Mouse (Mus musculus): Measurements from ENCODE around the gene Rarres2. TPM values are rescaled to one million over a fixed set of nuclear protein-coding genes. Genes with fewer than 3 reads are reported as not detected.
"Not testable (repeated sequence)": the region's sequence is repeated elsewhere in the genome, so short reads cannot be mapped to it uniquely, and the experiment has no call there.

The Rarres2 gene
- polyA plus RNA-seq, 1 experiment from 2014 or later: 57.0 TPM

DNA sequence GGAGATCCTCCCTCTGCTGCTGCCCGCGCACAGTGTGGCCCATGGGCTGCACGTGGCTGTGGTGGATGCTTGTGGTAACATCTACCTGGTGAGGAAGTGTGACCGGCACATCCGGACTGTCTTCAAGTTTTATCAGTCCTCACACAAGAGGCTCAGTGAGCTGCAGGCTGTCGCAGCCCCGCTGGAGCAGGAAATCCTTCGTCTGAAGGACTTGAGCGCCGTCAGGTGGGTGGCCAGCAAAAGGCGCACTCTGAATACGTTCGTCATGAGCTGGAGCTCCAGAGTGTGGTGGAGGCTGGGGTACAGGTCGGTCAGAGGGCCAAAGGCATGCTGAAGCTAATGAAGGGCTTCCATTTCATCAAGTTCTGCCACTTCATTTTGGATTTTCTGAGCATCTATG lies 43.3 kb downstream of the Rarres2 start:
- no peaks in the 10 kb centered on the region for H3K36me3 ChIP-seq (ENCODE audit: control insufficient read depth, insufficient read depth)
- no peak overlapping the region for H3K9ac ChIP-seq (ENCODE audit: low read depth, low read length)
- ATAC-seq (ENCODE audit: low read depth): no peak
- H3K4me3 ChIP-seq (ENCODE audit: low read depth, low read length): no peak overlapping the region
- no peaks in the 10 kb centered on the region for H3K27me3 ChIP-seq (ENCODE audit: control insufficient read depth, insufficient read depth, low read depth, low read length)
- no peaks in the 10 kb centered on the region for H3K9me3 ChIP-seq (replicated peaks; ENCODE audit: control insufficient read depth, low read length)
- no peaks in the 10 kb centered on the region for H3K4me1 ChIP-seq (ENCODE audit: control insufficient read depth, low read depth, low read length)
- H3K27ac ChIP-seq (ENCODE audit: low read length): no peak overlapping the region
- WGBS (ENCODE audit: insufficient replicate concordance): 29% methylated on average over 14 of the region's 14 CpGs
- no peak overlapping the region for H3K4me2 ChIP-seq (ENCODE audit: low read depth, low read length)

DNA sequence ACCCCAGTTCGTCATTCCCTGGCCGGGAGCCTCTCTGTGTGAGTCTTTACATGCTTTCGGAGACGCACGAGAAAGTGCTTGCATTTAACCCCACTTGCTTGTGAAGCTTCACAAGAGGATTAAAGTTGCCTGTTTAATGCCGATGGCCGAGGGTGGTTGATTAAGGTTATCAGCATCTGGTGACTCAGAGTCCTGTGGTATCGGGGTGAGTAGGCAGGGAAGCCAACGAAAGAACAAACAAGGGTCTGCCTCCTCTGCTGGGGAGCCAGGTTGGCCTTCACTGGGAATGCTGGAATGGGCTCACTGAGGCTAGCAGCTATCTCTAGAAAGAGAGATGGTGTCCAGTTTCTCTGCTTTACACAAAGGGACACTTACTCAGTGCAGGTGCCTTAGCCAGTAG lies 44.7 kb downstream of the Rarres2 start:
- ATAC-seq (ENCODE audit: low read depth): no peak
- no peaks in the 10 kb centered on the region for H3K9me3 ChIP-seq (replicated peaks; ENCODE audit: control insufficient read depth, low read length)

DNA sequence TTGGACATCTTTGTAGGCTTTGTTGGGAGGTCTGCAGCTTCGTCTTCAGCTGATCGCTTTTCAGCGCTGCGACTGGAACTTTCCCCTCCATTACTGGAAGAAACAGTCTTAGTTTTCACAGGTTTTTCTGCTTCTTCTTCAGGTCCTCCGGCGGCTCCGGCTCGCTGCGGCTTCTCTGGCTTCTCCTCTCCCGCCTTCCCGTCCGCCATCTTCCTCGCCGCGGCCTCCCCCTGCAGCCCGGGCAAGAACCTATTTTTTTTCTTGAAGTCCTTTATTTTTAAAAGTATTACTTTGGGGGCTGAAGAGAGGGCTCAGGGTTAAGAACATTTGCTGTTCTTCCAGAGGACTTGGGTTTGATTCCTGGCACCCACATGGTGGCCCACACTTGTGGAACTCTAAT lies 47.7 kb downstream of the Rarres2 start:
- not testable (repeated sequence) for H3K36me3 ChIP-seq (ENCODE audit: control insufficient read depth, insufficient read depth); ATAC-seq (ENCODE audit: low read depth); H3K9me3 ChIP-seq (replicated peaks; ENCODE audit: control insufficient read depth, low read length); H3K4me3 ChIP-seq (ENCODE audit: low read depth, low read length); H3K27ac ChIP-seq (ENCODE audit: low read length); H3K9ac ChIP-seq (ENCODE audit: low read depth, low read length); H3K4me1 ChIP-seq (ENCODE audit: control insufficient read depth, low read depth, low read length); H3K27me3 ChIP-seq (ENCODE audit: control insufficient read depth, insufficient read depth, low read depth, low read length); H3K4me2 ChIP-seq (ENCODE audit: low read depth, low read length)
- 89% methylated on average over 12 of the region's 16 CpGs for WGBS (ENCODE audit: insufficient replicate concordance)

More for the DNA sequence above, 44.7 kb downstream of the Rarres2 start:
- Histone ChIP-seq H3K27ac (ENCODE audit: low read length) (no peak overlapping the region), H3K4me2 (ENCODE audit: low read depth, low read length) (no peak overlapping the region), H3K4me3 (ENCODE audit: low read depth, low read length) (no peak overlapping the region), H3K36me3 (ENCODE audit: control insufficient read depth, insufficient read depth) (no peaks in the 10 kb centered on the region), H3K9ac (ENCODE audit: low read depth, low read length) (no peak overlapping the region), H3K27me3 (ENCODE audit: control insufficient read depth, insufficient read depth, low read depth, low read length) (no peaks in the 10 kb centered on the region), H3K4me1 (ENCODE audit: control insufficient read depth, low read depth, low read length) (no peaks in the 10 kb centered on the region)
- WGBS (ENCODE audit: insufficient replicate concordance): 69% methylated on average over 9 of the region's 9 CpGs

Other genes with a start within 250 kb of the Rarres2 start
- gene Krba1, start 177.2 kb downstream of the Rarres2 start, polyA plus RNA-seq (2015; fragmentation: Nextera tagmentation; extraction: Ambion mirVana): 1.7 and 1.9 TPM in 2 replicates
- gene Zfp467, start 127.0 kb downstream of the Rarres2 start, polyA plus RNA-seq (2015; fragmentation: Nextera tagmentation; extraction: Ambion mirVana): 2.8 and 3.3 TPM in 2 replicates
- 0.01 and 0.06 TPM in 2 replicates for gene Sspo, start 124.6 kb downstream of the Rarres2 start, polyA plus RNA-seq (2015; fragmentation: Nextera tagmentation; extraction: Ambion mirVana)
- gene Atp6v0e2, start 35.2 kb downstream of the Rarres2 start, polyA plus RNA-seq (2015; fragmentation: Nextera tagmentation; extraction: Ambion mirVana): 0.84 and 1.0 TPM in 2 replicates
- gene Lrrc61, start 18.0 kb downstream of the Rarres2 start, polyA plus RNA-seq (2015; fragmentation: Nextera tagmentation; extraction: Ambion mirVana): 1.8 and 2.1 TPM in 2 replicates
- not detected in 2 replicates for gene Gm45021, start 16.8 kb upstream of the Rarres2 start, polyA plus RNA-seq (2015; fragmentation: Nextera tagmentation; extraction: Ambion mirVana)
- 11.7 and 14.0 TPM in 2 replicates for gene Repin1, start 21.1 kb upstream of the Rarres2 start, polyA plus RNA-seq (2015; fragmentation: Nextera tagmentation; extraction: Ambion mirVana)
- not detected in 2 replicates for gene Gm44965, start 21.2 kb upstream of the Rarres2 start, polyA plus RNA-seq (2015; fragmentation: Nextera tagmentation; extraction: Ambion mirVana)
- 2.2 and 2.3 TPM in 2 replicates for gene Zfp775, start 29.3 kb upstream of the Rarres2 start, polyA plus RNA-seq (2015; fragmentation: Nextera tagmentation; extraction: Ambion mirVana)
- gene AI854703, start 54.0 kb upstream of the Rarres2 start, polyA plus RNA-seq (2015; fragmentation: Nextera tagmentation; extraction: Ambion mirVana): 0.13 and 0.19 TPM in 2 replicates
- 1.0 and 1.1 TPM in 2 replicates for gene Gimap8, start 74.4 kb upstream of the Rarres2 start, polyA plus RNA-seq (2015; fragmentation: Nextera tagmentation; extraction: Ambion mirVana)
- gene Gimap9, start 103.3 kb upstream of the Rarres2 start, polyA plus RNA-seq (2015; fragmentation: Nextera tagmentation; extraction: Ambion mirVana): 7.2 and 9.8 TPM in 2 replicates
- 11.0 and 11.4 TPM in 2 replicates for gene Gimap4, start 111.8 kb upstream of the Rarres2 start, polyA plus RNA-seq (2015; fragmentation: Nextera tagmentation; extraction: Ambion mirVana)
- 8.9 and 9.9 TPM in 2 replicates for gene Gimap6, start 135.4 kb upstream of the Rarres2 start, polyA plus RNA-seq (2015; fragmentation: Nextera tagmentation; extraction: Ambion mirVana)
- 0.40 TPM in 1 of 2 replicates, not detected in the other for gene Gm28053, start 145.8 kb upstream of the Rarres2 start, polyA plus RNA-seq (2015; fragmentation: Nextera tagmentation; extraction: Ambion mirVana)
- gene Gimap7, start 145.8 kb upstream of the Rarres2 start, polyA plus RNA-seq (2015; fragmentation: Nextera tagmentation; extraction: Ambion mirVana): 0.13 and 0.16 TPM in 2 replicates
- 5.7 and 5.9 TPM in 2 replicates for gene Gimap1, start 166.3 kb upstream of the Rarres2 start, polyA plus RNA-seq (2015; fragmentation: Nextera tagmentation; extraction: Ambion mirVana)
- 2.5 and 2.8 TPM in 2 replicates for gene Gimap5, start 173.4 kb upstream of the Rarres2 start, polyA plus RNA-seq (2015; fragmentation: Nextera tagmentation; extraction: Ambion mirVana)
- gene Gimap3, start 198.1 kb upstream of the Rarres2 start, polyA plus RNA-seq (2015; fragmentation: Nextera tagmentation; extraction: Ambion mirVana): 0.20 and 0.37 TPM in 2 replicates